Mouse (Mus musculus) midbrain, postnatal 0 days (tissue): ENCODE data around the gene Olfr819. TPM values are rescaled to one million over a fixed set of nuclear protein-coding genes. Genes with fewer than 3 reads are reported as not detected.
"Not testable (repeated sequence)": the region's sequence is repeated elsewhere in the genome, so short reads cannot be mapped to it uniquely, and the experiment has no call there.

Experiments used
- ATAC-seq: fragments of 200-750 bp; cut with Nextera tagmentation; 2 replicates; pipeline ENCODE4 v1.8.0; 2017; ENCODE audit warnings: moderate number of reproducible peaks, mild to moderate bottlenecking, moderate TSS enrichment, moderate library complexity; ENCODE audit not compliant: low FRiP score
- DNase-seq: peaks from one replicate; pipeline ENCODE4 v3.0.0-alpha.2; 2015; ENCODE audit warnings: low spot score
- H3K27ac ChIP-seq: fragments of 300-500 bp; sonication (generic); 2 replicates; pipeline ENCODE4 v1.5.1; 2014; ENCODE audit warnings: low read depth, mild to moderate bottlenecking, low read length, mixed read lengths
- H3K27me3 ChIP-seq: fragments of 300-500 bp; sonication (generic); 2 replicates; pipeline ENCODE4 v1.6.1; 2014; ENCODE audit warnings: low read length, control low read depth, mixed read lengths; ENCODE audit not compliant: insufficient read depth
- H3K36me3 ChIP-seq: fragments of 300-500 bp; sonication (generic); 2 replicates; pipeline ENCODE4 v1.6.1; 2014; ENCODE audit warnings: low read length, control low read depth, mixed read lengths; ENCODE audit not compliant: insufficient read depth
- H3K4me1 ChIP-seq: fragments of 300-500 bp; sonication (generic); 2 replicates; pipeline ENCODE4 v1.6.1; 2014; ENCODE audit warnings: mild to moderate bottlenecking, control low read depth, antibody characterized with exemption, low read length, mixed read lengths; ENCODE audit not compliant: insufficient read depth
- H3K4me2 ChIP-seq: fragments of 300-500 bp; sonication (generic); 2 replicates; pipeline ENCODE4 v1.6.1; 2014; ENCODE audit warnings: low read depth, mild to moderate bottlenecking, low read length, mixed read lengths; ENCODE audit not compliant: poor library complexity, severe bottlenecking
- H3K4me3 ChIP-seq: fragments of 300-500 bp; sonication (generic); 2 replicates; pipeline ENCODE4 v1.5.1; 2014; ENCODE audit warnings: low read depth, mild to moderate bottlenecking, low read length, moderate library complexity
- H3K9ac ChIP-seq: fragments of 300-500 bp; sonication (generic); replicated peaks from 2 replicates; pipeline ENCODE4 v1.6.1; 2014; ENCODE audit warnings: mild to moderate bottlenecking, low read length, moderate library complexity, mixed read lengths; ENCODE audit not compliant: poor library complexity, severe bottlenecking
- H3K9me3 ChIP-seq: fragments of 300-500 bp; sonication (generic); 2 replicates; pipeline ENCODE4 v1.6.1; 2016; ENCODE audit warnings: low read length, control low read depth
- CTCF ChIP-seq: IDR thresholded peaks from 2 replicates; pipeline ENCODE4 v1.5.1; 2016; ENCODE audit warnings: antibody characterized with exemption, mild to moderate bottlenecking
- WGBS: fragments of 180-500 bp; shearing (Covaris S2); extraction: QIAGEN DNeasy Blood & Tissue Kit; methylation state at CpG from one replicate; pipeline ENCODE4 v1.1.7; 2014; 5-methylcytosine and 5-hydroxymethylcytosine counted together
- polyA plus RNA-seq: library from polyadenylated mRNA; unstranded; fragments of >200 nt; fragmentation: Nextera tagmentation; extraction: Ambion mirVana; gene quantifications from 2 replicates; pipeline ENCODE4 v1.2.1, GENCODE M21; 2015
- total RNA-seq: library from RNA; depleted of rRNA; stranded (reverse); fragments of >200 nt; gene quantifications from 2 replicates; pipeline ENCODE4 v1.2.3, GENCODE M21; 2014; rRNA removed

Olfr819 gene
- not detected in 2 replicates for total RNA-seq
- not detected in 2 replicates for polyA plus RNA-seq

DNA sequence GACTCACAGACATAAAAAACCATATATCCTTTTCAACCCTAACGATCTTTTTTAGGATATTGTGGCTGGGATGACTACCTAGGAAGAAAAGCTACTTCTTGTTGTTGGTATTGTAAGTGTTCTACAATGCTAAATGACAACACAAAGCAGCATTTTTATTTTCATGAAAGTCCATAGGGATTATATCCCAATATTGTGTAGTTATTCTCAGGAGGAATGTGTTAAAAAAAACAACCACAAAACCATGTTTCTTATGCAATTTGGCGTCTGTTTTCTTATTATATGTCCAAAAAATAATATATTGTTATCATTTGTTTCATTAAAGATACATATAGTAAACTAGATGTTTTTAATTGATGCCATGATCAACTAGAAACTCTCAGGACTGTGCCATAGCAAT, at the start of gene Olfr819:
Olfr819 (minus strand) TSS at position 101 of the 400 bp plus-strand sequence.
- not testable (repeated sequence) for H3K4me3 ChIP-seq, H3K27ac ChIP-seq, H3K4me1 ChIP-seq, ATAC-seq, H3K36me3 ChIP-seq, DNase-seq, H3K9me3 ChIP-seq, H3K4me2 ChIP-seq, H3K9ac ChIP-seq, H3K27me3 ChIP-seq
- 79% methylated on average over 2 of the region's 2 CpGs for WGBS

- H3K36me3 ChIP-seq, result no peaks in the 10 kb centered on the region
- no peaks in the 10 kb centered on the region for H3K27me3 ChIP-seq
- H3K27ac ChIP-seq, result no peak within 1 kb of the TSS
- no peak for TF ChIP-seq CTCF
- ATAC-seq, result no peak
- H3K9me3 ChIP-seq, result no peaks in the 10 kb centered on the region
- H3K4me1 ChIP-seq, result no peaks in the 10 kb centered on the region
- H3K4me3 ChIP-seq, result no peak within 1 kb of the TSS
- H3K9ac ChIP-seq, result no peak within 1 kb of the TSS
- DNase-seq, result no peak
- no peak within 1 kb of the TSS for H3K4me2 ChIP-seq
These were observed 45.3 kb upstream of the Olfr819 start, which contains the start of gene Olfr820 for GRCm38 (mm10) chr10:130012321-130012720. Gene Olfr820, plus strand, starts transcription at chr10:130012621.

DNA sequence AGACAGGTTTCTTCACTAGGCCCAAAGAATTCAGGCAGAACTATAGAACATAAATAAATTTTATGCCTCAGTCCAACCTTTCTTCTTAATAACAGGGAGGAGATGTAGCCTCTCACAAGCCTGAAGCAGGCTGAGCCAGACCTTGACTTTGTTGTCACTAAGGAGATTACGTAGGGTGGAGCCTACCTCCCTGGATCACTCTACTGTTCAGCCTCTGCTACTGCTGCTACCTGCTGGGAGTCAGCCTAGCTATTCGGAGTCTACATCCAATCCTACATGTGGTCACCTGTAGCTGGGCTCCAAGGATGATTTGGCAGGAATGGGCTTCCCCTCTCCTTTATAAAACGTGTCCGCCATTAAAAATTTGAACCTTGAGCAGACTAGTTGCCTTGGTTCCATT, 38.3 kb upstream of the Olfr819 start:
- DNase-seq, H3K4me1 ChIP-seq, H3K4me2 ChIP-seq, H3K9me3 ChIP-seq, H3K27ac ChIP-seq, H3K4me3 ChIP-seq, H3K9ac ChIP-seq, ATAC-seq, H3K27me3 ChIP-seq, H3K36me3 ChIP-seq: not testable (repeated sequence)
- WGBS, result 87% methylated on average over 4 of the region's 4 CpGs

- not testable (repeated sequence) for DNase-seq, H3K36me3 ChIP-seq, H3K9me3 ChIP-seq, H3K27me3 ChIP-seq, H3K4me2 ChIP-seq, H3K4me3 ChIP-seq, H3K9ac ChIP-seq, H3K4me1 ChIP-seq, H3K27ac ChIP-seq, ATAC-seq
- WGBS, result 81% methylated on average over 4 of the region's 4 CpGs
These were observed 37.0 kb upstream of the Olfr819 start for GRCm38 (mm10) chr10:130004104-130004503.

GRCm38 (mm10) chr10:129984962-129985361, 17.9 kb upstream of the Olfr819 start, which contains the start of gene Gm10310:
Gene Gm10310, minus strand, starts transcription at chr10:129985062.
- not testable (repeated sequence) for DNase-seq, H3K36me3 ChIP-seq, H3K9ac ChIP-seq, H3K27me3 ChIP-seq, H3K27ac ChIP-seq, H3K4me2 ChIP-seq, H3K4me3 ChIP-seq, H3K9me3 ChIP-seq, H3K4me1 ChIP-seq, ATAC-seq
- no CpG with 5 or more reads among the region's 1 CpGs for WGBS

DNA sequence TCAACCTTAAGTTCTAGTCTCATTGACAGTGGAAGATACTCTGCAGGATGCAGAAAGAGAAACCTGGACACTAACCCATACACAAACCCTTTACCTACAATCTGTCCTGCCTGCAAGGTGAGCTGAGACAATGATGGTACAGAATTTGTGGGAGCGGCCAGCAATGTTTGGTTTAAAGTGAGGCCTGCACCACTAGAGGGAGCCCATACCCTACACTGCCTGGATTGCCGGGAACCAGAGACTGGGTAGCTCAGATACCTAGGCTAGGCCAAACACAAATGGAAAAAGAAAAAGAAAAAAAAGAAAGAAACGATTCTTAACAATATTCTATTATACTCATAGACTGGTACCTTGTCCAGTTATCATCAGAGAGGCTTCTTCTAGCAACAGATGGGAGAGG, 14.8 kb upstream of the Olfr819 start:
- ATAC-seq, H3K4me2 ChIP-seq, H3K9me3 ChIP-seq, H3K36me3 ChIP-seq, H3K27ac ChIP-seq, H3K4me3 ChIP-seq, H3K27me3 ChIP-seq, H3K9ac ChIP-seq, H3K4me1 ChIP-seq, DNase-seq: not testable (repeated sequence)
- no CpG with 5 or more reads among the region's 3 CpGs for whole genome bisulfite sequencing

DNA sequence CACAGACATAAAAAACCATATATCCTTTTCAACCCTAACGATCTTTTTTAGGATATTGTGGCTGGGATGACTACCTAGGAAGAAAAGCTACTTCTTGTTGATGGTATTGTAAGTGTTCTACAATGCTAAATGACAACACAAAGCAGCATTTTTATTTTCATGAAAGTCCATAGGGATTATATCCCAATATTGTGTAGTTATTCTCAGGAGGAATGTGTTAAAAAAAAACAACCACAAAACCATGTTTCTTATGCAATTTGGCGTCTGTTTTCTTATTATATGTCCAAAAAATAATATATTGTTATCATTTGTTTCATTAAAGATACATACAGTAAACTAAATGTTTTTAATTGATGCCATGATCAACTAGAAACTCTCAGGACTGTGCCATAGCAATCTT, 9.0 kb upstream of the Olfr819 start, which contains the start of gene Olfr247:
Olfr247 (minus strand) TSS at position 101 of the 400 bp plus-strand sequence.
- no CpG with 5 or more reads among the region's 2 CpGs for WGBS
- ATAC-seq, H3K4me1 ChIP-seq, H3K27ac ChIP-seq, H3K9ac ChIP-seq, H3K4me3 ChIP-seq, H3K4me2 ChIP-seq, H3K36me3 ChIP-seq, DNase-seq, H3K27me3 ChIP-seq, H3K9me3 ChIP-seq: not testable (repeated sequence)

DNA sequence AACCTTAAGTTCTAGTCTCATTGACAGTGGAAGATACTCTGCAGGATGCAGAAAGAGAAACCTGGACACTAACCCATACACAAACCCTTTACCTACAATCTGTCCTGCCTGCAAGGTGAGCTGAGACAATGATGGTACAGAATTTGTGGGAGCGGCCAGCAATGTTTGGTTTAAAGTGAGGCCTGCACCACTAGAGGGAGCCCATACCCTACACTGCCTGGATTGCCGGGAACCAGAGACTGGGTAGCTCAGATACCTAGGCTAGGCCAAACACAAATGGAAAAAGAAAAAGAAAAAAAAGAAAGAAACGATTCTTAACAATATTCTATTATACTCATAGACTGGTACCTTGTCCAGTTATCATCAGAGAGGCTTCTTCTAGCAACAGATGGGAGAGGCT, 5.9 kb upstream of the Olfr819 start:
- not testable (repeated sequence) for H3K9ac ChIP-seq, H3K36me3 ChIP-seq, DNase-seq, H3K4me1 ChIP-seq, H3K27me3 ChIP-seq, H3K27ac ChIP-seq, H3K4me2 ChIP-seq, H3K4me3 ChIP-seq, ATAC-seq, H3K9me3 ChIP-seq
- no CpG with 5 or more reads among the region's 3 CpGs for WGBS

DNA sequence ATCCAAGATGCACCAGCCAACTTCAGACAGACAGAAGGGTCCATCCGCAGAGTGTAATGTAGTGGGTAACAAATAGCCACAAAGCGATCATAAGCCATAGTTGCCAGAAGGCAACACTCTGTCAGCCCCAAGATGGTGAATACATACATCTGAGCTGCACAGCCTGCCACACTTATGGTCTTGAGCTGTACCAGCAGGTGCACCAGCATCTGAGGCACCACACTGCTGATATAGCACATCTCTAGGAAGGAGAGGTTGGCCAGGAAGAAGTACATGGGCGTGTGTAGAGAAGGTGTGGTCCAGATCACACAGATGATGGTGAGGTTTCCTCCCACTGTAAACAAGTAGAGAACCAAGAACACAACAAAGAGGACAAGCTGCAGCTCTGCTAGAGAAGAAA, 834 bp downstream of the Olfr819 start:
- H3K27ac ChIP-seq, H3K27me3 ChIP-seq, H3K4me2 ChIP-seq, H3K4me1 ChIP-seq, ATAC-seq, DNase-seq, H3K4me3 ChIP-seq, H3K9ac ChIP-seq, H3K36me3 ChIP-seq, H3K9me3 ChIP-seq: not testable (repeated sequence)
- WGBS, result 94% methylated on average over 2 of the region's 3 CpGs
